Mouse (Mus musculus): ENCODE data around the gene Atxn2. TPM values are rescaled to one million over a fixed set of nuclear protein-coding genes. Genes with fewer than 3 reads are reported as not detected.

The Atxn2 gene
- polyA plus RNA-seq (2012; ENCODE audit: low replicate concordance), result 43.5 and 96.5 TPM in 2 replicates

DNA sequence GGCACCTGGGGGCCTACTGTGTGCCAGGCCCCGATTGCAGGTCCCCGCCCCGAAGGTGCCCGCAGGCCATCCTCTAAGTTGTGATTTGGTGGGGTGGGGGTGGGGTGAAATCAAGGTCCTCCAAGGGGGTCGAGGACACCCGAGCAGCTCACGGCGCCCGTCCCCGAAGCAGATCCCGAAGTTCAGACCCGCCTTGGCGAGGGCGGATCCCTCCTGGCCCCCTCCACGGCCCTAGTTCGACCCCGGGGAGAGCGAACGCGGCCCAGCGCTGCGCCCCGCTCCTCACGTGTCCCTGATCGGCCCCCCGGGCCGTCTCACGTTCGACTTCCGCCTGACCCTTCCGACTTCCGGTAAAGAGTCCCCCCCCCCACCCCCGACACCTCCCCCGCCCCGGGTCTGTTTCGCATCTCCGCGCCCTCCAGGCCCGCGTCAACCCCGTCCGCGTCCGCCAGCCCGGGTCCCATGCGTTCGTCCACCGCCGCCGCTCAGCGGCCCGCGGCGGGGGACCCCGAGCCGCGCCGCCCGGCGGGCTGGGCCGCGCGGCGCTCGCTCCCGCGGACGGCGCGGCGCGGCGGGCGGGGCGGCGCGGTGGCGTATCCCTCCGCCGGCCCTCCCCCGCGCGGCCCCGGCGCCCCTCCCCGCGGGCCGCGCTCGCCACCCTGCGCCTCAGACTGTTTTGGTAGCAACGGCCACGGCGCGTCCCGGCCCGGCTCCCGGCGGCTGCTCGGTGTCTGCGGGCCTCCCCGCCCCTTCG, at the start of gene Atxn2:
Gene Atxn2 (plus strand): TSS at position 164 of the 754 bp plus-strand sequence.

GRCm38 (mm10) chr5:121837441-121838340, 126.6 kb downstream of the Atxn2 start, which contains the start of gene Sh2b3:
TSS of gene Sh2b3 (minus strand) at chr5:121837646.

DNA sequence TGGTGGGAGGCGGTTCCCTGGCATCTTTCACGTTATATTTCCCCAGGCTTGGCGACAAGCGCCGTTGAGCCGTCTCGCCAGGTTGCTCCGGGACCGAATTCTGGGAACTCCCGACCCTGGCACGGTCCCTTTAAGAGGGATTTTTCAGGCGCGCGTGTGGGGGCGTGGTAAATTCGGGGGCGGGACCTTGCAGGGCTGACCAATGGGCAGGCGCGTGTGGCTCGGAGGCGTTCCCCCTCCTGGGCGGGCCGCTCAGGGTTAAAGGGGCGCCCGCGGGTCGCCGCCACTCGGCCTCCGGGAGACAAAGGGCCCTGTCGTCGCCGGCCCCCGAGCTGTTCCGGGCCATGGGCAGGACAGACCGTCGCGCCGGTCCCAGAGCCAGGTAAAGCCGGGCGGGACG, 137.6 kb downstream of the Atxn2 start, which contains the start of gene Pheta1:
Gene Pheta1 (plus strand): TSS at position 242 of the 400 bp plus-strand sequence.

Other genes starting within 250 kb of the Atxn2 start
- gene Adam1b, start 207.9 kb upstream of the Atxn2 start, polyA plus RNA-seq (2012; ENCODE audit: low replicate concordance), result not detected in 2 replicates
- 0.09 and 0.36 TPM in 2 replicates for gene Adam1a, start 165.9 kb upstream of the Atxn2 start, polyA plus RNA-seq (2012; ENCODE audit: low replicate concordance)
- not detected in 2 replicates for gene Gm42878, start 165.9 kb upstream of the Atxn2 start, polyA plus RNA-seq (2012; ENCODE audit: low replicate concordance)
- 24.9 and 74.3 TPM in 2 replicates for gene Mapkapk5, start 165.4 kb upstream of the Atxn2 start, polyA plus RNA-seq (2012; ENCODE audit: low replicate concordance)
- gene Aldh2, start 117.5 kb upstream of the Atxn2 start, polyA plus RNA-seq (2012; ENCODE audit: low replicate concordance), result 271 and 273 TPM in 2 replicates
- gene Acad12, start 92.4 kb upstream of the Atxn2 start, polyA plus RNA-seq (2012; ENCODE audit: low replicate concordance), result 0.84 and 0.98 TPM in 2 replicates
- gene Acad10, start 50.8 kb upstream of the Atxn2 start, polyA plus RNA-seq (2012; ENCODE audit: low replicate concordance), result 1.9 and 2.3 TPM in 2 replicates
- 8.3 and 14.7 TPM in 2 replicates for gene Brap, start 50.8 kb upstream of the Atxn2 start, polyA plus RNA-seq (2012; ENCODE audit: low replicate concordance)
- 156 and 416 TPM in 2 replicates for gene Sh2b3, start 126.3 kb downstream of the Atxn2 start, polyA plus RNA-seq (2012; ENCODE audit: low replicate concordance)
- 16.1 and 62.8 TPM in 2 replicates for gene Pheta1, start 137.6 kb downstream of the Atxn2 start, polyA plus RNA-seq (2012; ENCODE audit: low replicate concordance)